14 mouse cellular contexts compared by ENCODE assay signal in genomic region chr16:46362022-46362421, GRCm38 (mm10).
DNase-seq lines count a peak whose midpoint lies in the region; ATAC-seq lines count a peak whose summit lies in the region.
"Had no signal": no experiment of that assay in that cellular context is flagged by ENCODE, and none has a peak within 500 bp of the region (broad histone marks: within the 10 kb centered on the region; RNA-seq: fewer than 3 reads in every experiment).

No protein-coding gene starts in this region.

- H3K4me1 ChIP-seq in heart, embryonic 11.5 days (ENCODE audit: control insufficient read depth, insufficient read depth, low read length) = no peaks in the 10 kb centered on the region
- peaks cover 14% of the 10 kb centered on the region for H3K4me1 ChIP-seq in limb, embryonic 13.5 days
- H3K4me1 ChIP-seq: neural tube, embryonic 12.5 days had no signal

- H3K4me3 ChIP-seq in heart, embryonic 11.5 days (ENCODE audit: low read depth, low read length) = no peak overlapping the region
- H3K4me3 ChIP-seq in limb, embryonic 13.5 days = no peak overlapping the region
- H3K4me3 ChIP-seq: erythroblast, embryonic 14.5 days; midbrain, embryonic 13.5 days; neural tube, embryonic 12.5 days had no signal

- peak overlapping the region; percentile 39 for H3K4me2 ChIP-seq in heart, embryonic 11.5 days
- peak overlapping the region; percentile 31 for H3K4me2 ChIP-seq in limb, embryonic 13.5 days (replicated peaks)
- H3K4me2 ChIP-seq: midbrain, embryonic 13.5 days; neural tube, embryonic 12.5 days had no signal

- intact Hi-C loops in heart, postnatal 14 days (cut with DNase I) = no loop called here
- intact Hi-C loops in left cerebral cortex, postnatal 4 days (cut with DNase I) = no loop called here

- H3K9ac ChIP-seq in heart, embryonic 11.5 days (ENCODE audit: low read depth, low read length) = no peak overlapping the region
- no peak overlapping the region for H3K9ac ChIP-seq in limb, embryonic 13.5 days
- H3K9ac ChIP-seq: liver, postnatal 0 days; midbrain, embryonic 13.5 days; neural tube, embryonic 12.5 days had no signal

- no peaks in the 10 kb centered on the region for H3K36me3 ChIP-seq in heart, embryonic 11.5 days (ENCODE audit: control insufficient read depth, insufficient read depth, low read length)
- H3K36me3 ChIP-seq in limb, embryonic 13.5 days = no peaks in the 10 kb centered on the region
- H3K36me3 ChIP-seq: midbrain, embryonic 13.5 days; neural tube, embryonic 12.5 days had no signal

- no peak for DNase-seq in heart, postnatal 14 days
- DNase-seq in left cerebral cortex, postnatal 4 days = peak; percentile 35
- no peak for DNase-seq in left cerebral cortex, adult 8-10 months (ENCODE audit: low spot score in 2 of 2)
- DNase-seq in fibroblast of lung, adult 2 months (ENCODE audit: low read depth) = peak; percentile 73
- DNase-seq: liver, postnatal 0 days; lung, postnatal 4 days; thymus, postnatal 25 days had no signal

- H3K27ac ChIP-seq in heart, embryonic 11.5 days (ENCODE audit: low read depth, low read length) = no peak overlapping the region
- H3K27ac ChIP-seq in limb, embryonic 13.5 days = no peak overlapping the region; the same call in 1 of the 2 replicates
- H3K27ac ChIP-seq: kidney, postnatal 0 days; midbrain, embryonic 13.5 days; neural tube, embryonic 12.5 days had no signal

- no peaks in the 10 kb centered on the region for H3K9me3 ChIP-seq in heart, embryonic 11.5 days (replicated peaks; ENCODE audit: control insufficient read depth, low read length)
- H3K9me3 ChIP-seq in limb, embryonic 13.5 days = no peaks in the 10 kb centered on the region
- H3K9me3 ChIP-seq: midbrain, embryonic 13.5 days; neural tube, embryonic 12.5 days had no signal

- no peaks in the 10 kb centered on the region for H3K27me3 ChIP-seq in heart, embryonic 11.5 days (ENCODE audit: control insufficient read depth, insufficient read depth, low read length)
- H3K27me3 ChIP-seq in limb, embryonic 13.5 days = no peaks in the 10 kb centered on the region
- H3K27me3 ChIP-seq: midbrain, embryonic 13.5 days; neural tube, embryonic 12.5 days had no signal

- 59% methylated on average over 6 of the region's 6 CpGs for whole genome bisulfite sequencing in heart, embryonic 11.5 days (ENCODE audit: insufficient replicate concordance)
- 54% methylated on average over 6 of the region's 6 CpGs for WGBS in limb, embryonic 13.5 days

- no peak for ATAC-seq in heart, embryonic 11.5 days (replicated peaks; ENCODE audit: insufficient number of reproducible peaks, low FRiP score, low TSS enrichment)
- no peak for ATAC-seq in limb, embryonic 13.5 days (ENCODE audit: low FRiP score, low read depth)
- ATAC-seq in granulocyte monocyte progenitor cell, adult 5-6 weeks (replicated peaks; ENCODE audit: poor library complexity, severe bottlenecking) = no peak
- ATAC-seq: liver, postnatal 0 days; midbrain, embryonic 13.5 days had no signal

Comparison
In these comparisons a context has a peak if more than half of its experiments do, and no peak if none do; other contexts are left out.
1. DNase-seq: peak in left cerebral cortex, postnatal 4 days (single experiment) and fibroblast of lung, adult 2 months (single experiment); none in heart, postnatal 14 days (0 of 2) and left cerebral cortex, adult 8-10 months (0 of 2).